Mouse (Mus musculus): ENCODE measurements around the gene Tymp.

GRCm38 (mm10) chr15:89352795-89353194, 24.0 kb downstream of the Tymp start:
- TF ChIP-seq CTCF (IDR thresholded peaks at IDR 0.05; ENCODE audit: extremely low read depth, insufficient read depth, low read length) (no peak), POLR2A (IDR thresholded peaks at IDR 0.05; ENCODE audit: extremely low read depth, insufficient read depth, low read length) (no peak)
